26 mouse cellular contexts compared by ENCODE assay signal in genomic region chr1:156087586-156087985, GRCm38 (mm10). TPM values are rescaled to one million over a fixed set of nuclear protein-coding genes. Genes with fewer than 3 reads are reported as not detected.
DNase-seq lines count a peak whose midpoint lies in the region; ATAC-seq lines count a peak whose summit lies in the region.
"Had no signal": no experiment of that assay in that cellular context is flagged by ENCODE, and none has a peak within 500 bp of the region (broad histone marks: within the 10 kb centered on the region; RNA-seq: fewer than 3 reads in every experiment).

No protein-coding gene starts in this region.

- H3K36me3 ChIP-seq in megakaryocyte, embryonic 14.5 days (replicated peaks; ENCODE audit: low read length) = no peaks in the 10 kb centered on the region
- H3K36me3 ChIP-seq in liver, embryonic 11.5 days (ENCODE audit: control insufficient read depth, insufficient read depth, low read length) = no peaks in the 10 kb centered on the region
- H3K36me3 ChIP-seq: embryonic facial prominence, embryonic 10.5 days; embryonic facial prominence, embryonic 13.5 days; hindbrain, embryonic 12.5 days; hindbrain, embryonic 15.5 days had no signal

- no peak overlapping the region for H3K4me2 ChIP-seq in liver, embryonic 11.5 days
- H3K4me2 ChIP-seq: embryonic facial prominence, embryonic 13.5 days; forebrain, embryonic 13.5 days; heart, embryonic 11.5 days; hindbrain, embryonic 12.5 days; hindbrain, embryonic 15.5 days had no signal

- peaks cover 65% of the 10 kb centered on the region for H3K4me1 ChIP-seq in megakaryocyte, embryonic 14.5 days
- H3K4me1 ChIP-seq in liver, embryonic 11.5 days (replicated peaks; ENCODE audit: control insufficient read depth, insufficient read depth, low read length) = peaks cover 5% of the 10 kb centered on the region
- H3K4me1 ChIP-seq: embryonic facial prominence, embryonic 13.5 days; hindbrain, embryonic 15.5 days had no signal

- no peaks in the 10 kb centered on the region for H3K9me3 ChIP-seq in megakaryocyte, embryonic 14.5 days
- no peaks in the 10 kb centered on the region for H3K9me3 ChIP-seq in liver, embryonic 11.5 days (ENCODE audit: control insufficient read depth, low read length)
- H3K9me3 ChIP-seq: embryonic facial prominence, embryonic 10.5 days; embryonic facial prominence, embryonic 13.5 days; forebrain, embryonic 13.5 days; hindbrain, embryonic 12.5 days; hindbrain, embryonic 15.5 days had no signal

- peak overlapping the region; percentile 72 for H3K4me3 ChIP-seq in megakaryocyte, embryonic 14.5 days (replicated peaks)
- no peak overlapping the region for H3K4me3 ChIP-seq in liver, embryonic 11.5 days (ENCODE audit: low read depth, low read length)
- H3K4me3 ChIP-seq: embryonic facial prominence, embryonic 10.5 days; embryonic facial prominence, embryonic 13.5 days; erythroblast, embryonic 14.5 days; forebrain, embryonic 13.5 days; hindbrain, embryonic 12.5 days; hindbrain, embryonic 15.5 days had no signal

- peak; percentile 39 for DNase-seq in 416B (ENCODE audit: low read depth)
- peak; percentile 54 for DNase-seq in thymus, postnatal 0 days (ENCODE audit: low spot score)
- DNase-seq in thymus, postnatal 25 days = peak; percentile 19
- DNase-seq in urinary bladder, postnatal 25 days (ENCODE audit: low spot score) = no peak
- DNase-seq in liver, embryonic 11.5 days (ENCODE audit: low spot score) = no peak
- DNase-seq: adrenal gland, adult 8-10 months; adrenal gland, postnatal 25 days; cerebellum, adult 11-12 months; cerebellum, adult 8-10 months; cerebellum, postnatal 10 days; cerebellum, postnatal 36 days; embryo, embryonic 11 days; gastrocnemius, postnatal 10 days; gastrocnemius, postnatal 36 days had no signal

- ATAC-seq in megakaryocyte, adult 5-6 weeks (ENCODE audit: poor library complexity, severe bottlenecking) = no peak
- no peak for ATAC-seq in liver, embryonic 11.5 days (replicated peaks; ENCODE audit: low FRiP score)
- ATAC-seq: activated CD4-positive, CD25-positive, alpha-beta regulatory T cell, adult 4 months; CD4-positive, CD25-positive, alpha-beta regulatory T cell, adult 4 months; forebrain, embryonic 13.5 days; forebrain, embryonic 16.5 days had no signal

- no peak overlapping the region for H3K27ac ChIP-seq in liver, embryonic 11.5 days (ENCODE audit: low read depth, low read length)
- H3K27ac ChIP-seq: embryonic facial prominence, embryonic 10.5 days; embryonic facial prominence, embryonic 13.5 days; forebrain, embryonic 13.5 days; hindbrain, embryonic 12.5 days; hindbrain, embryonic 15.5 days had no signal

- WGBS in liver, embryonic 11.5 days = 50% methylated on average over 5 of the region's 5 CpGs

- no peak overlapping the region for H3K9ac ChIP-seq in liver, embryonic 11.5 days (ENCODE audit: low read depth, low read length)
- H3K9ac ChIP-seq: forebrain, embryonic 13.5 days; hindbrain, embryonic 12.5 days; hindbrain, embryonic 15.5 days had no signal

- H3K27me3 ChIP-seq in megakaryocyte, embryonic 14.5 days (replicated peaks) = no peaks in the 10 kb centered on the region
- H3K27me3 ChIP-seq in liver, embryonic 11.5 days (replicated peaks; ENCODE audit: control insufficient read depth, insufficient read depth, low read length) = no peaks in the 10 kb centered on the region
- H3K27me3 ChIP-seq: embryonic facial prominence, embryonic 13.5 days; forebrain, embryonic 13.5 days; hindbrain, embryonic 12.5 days; hindbrain, embryonic 15.5 days had no signal

RNA-seq across cellular contexts. Expression of gene Tor1aip1, which starts 51.3 kb away (rescaled TPM):
- polyA plus RNA-seq in megakaryocyte, embryonic 14.5 days (2012; ENCODE audit: insufficient read depth, low replicate concordance) = 18.6 and 28.8 TPM in 2 replicates
- 152 and 164 TPM in 2 replicates for total RNA-seq in megakaryocyte, adult 5-6 weeks (2015)
- 66.1 and 109 TPM in 2 replicates for total RNA-seq in megakaryocyte, adult 5-6 weeks (2017)
- polyA plus RNA-seq in thymus, postnatal 0 days (2015; fragmentation: Nextera tagmentation; extraction: Ambion mirVana) = 90.2 and 104 TPM in 2 replicates
- polyA plus RNA-seq in liver, embryonic 11.5 days (2014; fragmentation: Nextera tagmentation; extraction: Ambion mirVana) = 29.3 and 31.7 TPM in 2 replicates

RNA-seq across cellular contexts. Expression of gene Tor1aip2, which starts 52.4 kb away (rescaled TPM):
- 5.2 and 12.2 TPM in 2 replicates for polyA plus RNA-seq in megakaryocyte, embryonic 14.5 days (2012; ENCODE audit: insufficient read depth, low replicate concordance)
- total RNA-seq in megakaryocyte, adult 5-6 weeks (2015) = 67.4 and 71.1 TPM in 2 replicates
- total RNA-seq in megakaryocyte, adult 5-6 weeks (2017) = 36.6 and 38.4 TPM in 2 replicates
- polyA plus RNA-seq in thymus, postnatal 0 days (2015; fragmentation: Nextera tagmentation; extraction: Ambion mirVana) = 81.0 and 92.7 TPM in 2 replicates
- polyA plus RNA-seq in liver, embryonic 11.5 days (2014; fragmentation: Nextera tagmentation; extraction: Ambion mirVana) = 92.8 and 104 TPM in 2 replicates

Comparison
In these comparisons a context has a peak if more than half of its experiments do, and no peak if none do; other contexts are left out.
1. DNase-seq: peak in 416B (single experiment), thymus, postnatal 0 days (single experiment) and thymus, postnatal 25 days (single experiment); none in urinary bladder, postnatal 25 days (single experiment) and liver, embryonic 11.5 days (single experiment).